In genomic region chr15:99126081-99126815, GRCm38 (mm10) we compare ENCODE assay signal across 8 mouse cellular contexts. TPM values are rescaled to one million over a fixed set of nuclear protein-coding genes. Genes with fewer than 3 reads are reported as not detected.
A peak's percentile ranks its signal among the peaks of the same experiment; 100 is the strongest.
DNase-seq lines count a peak whose midpoint lies in the region; ATAC-seq and TF ChIP-seq lines count a peak whose summit lies in the region.

No protein-coding gene starts in this region.

- peak overlapping the region; percentile 36; the same call in 1 of the 2 replicates for H3K27ac ChIP-seq in bone marrow, adult 2 months (ENCODE audit: control insufficient read depth, insufficient read depth, low read depth, low read length, poor library complexity)
- H3K27ac ChIP-seq in embryonic fibroblast, embryonic 13.5 days (ENCODE audit: insufficient read depth, low read length), result peak overlapping the region; percentile 66; the same call in 1 of the 2 replicates
- peak overlapping the region; percentile 88 for H3K27ac ChIP-seq in heart, embryonic 12.5 days (ENCODE audit: poor library complexity, severe bottlenecking)
- peak overlapping the region; percentile 93 for H3K27ac ChIP-seq in kidney, postnatal 0 days
- H3K27ac ChIP-seq in liver, adult 2 months (replicated peaks; ENCODE audit: insufficient read depth, low read depth, low read length), result peak overlapping the region; percentile 69

- TF ChIP-seq POLR2A in bone marrow, adult 2 months (IDR thresholded peaks at IDR 0.05; ENCODE audit: borderline replicate concordance, control insufficient read depth, low read depth, low read length), result no peak
- TF ChIP-seq POLR2A in embryonic fibroblast, embryonic 13.5 days (IDR thresholded peaks at IDR 0.05; ENCODE audit: low read depth, low read length), result peak; percentile 54; the same call in 1 of the 2 replicates
- 0 out of 2 replicates have a peak, but pooled peaks have one; percentile 15 for TF ChIP-seq POLR2A in liver, adult 2 months (IDR thresholded peaks at IDR 0.05; ENCODE audit: extremely low read depth, insufficient read depth, low read length)

- no peaks in the 10 kb centered on the region for H3K9me3 ChIP-seq in heart, embryonic 12.5 days (replicated peaks)
- no peaks in the 10 kb centered on the region for H3K9me3 ChIP-seq in kidney, postnatal 0 days (replicated peaks; ENCODE audit: low read length)

- H3K4me3 ChIP-seq in bone marrow, adult 2 months (replicated peaks; ENCODE audit: control insufficient read depth, low read depth, low read length), result peak overlapping the region; percentile 15
- peak overlapping the region; percentile 94 for H3K4me3 ChIP-seq in embryonic fibroblast, embryonic 13.5 days (ENCODE audit: insufficient read depth, low read length)
- peak overlapping the region; percentile 76 for H3K4me3 ChIP-seq in heart, embryonic 12.5 days
- H3K4me3 ChIP-seq in kidney, postnatal 0 days (replicated peaks; ENCODE audit: low read depth, low read length), result peak overlapping the region; percentile 62
- peak overlapping the region; percentile 62 for H3K4me3 ChIP-seq in liver, adult 2 months (ENCODE audit: insufficient read depth, low read depth, low read length)

- no peak for TF ChIP-seq CTCF in bone marrow, adult 2 months (IDR thresholded peaks at IDR 0.05; ENCODE audit: control insufficient read depth, insufficient read depth, low read length)
- no peak for TF ChIP-seq CTCF in embryonic fibroblast, embryonic 13.5 days (IDR thresholded peaks at IDR 0.05; ENCODE audit: borderline replicate concordance, insufficient read depth, low read length)
- no peak for TF ChIP-seq CTCF in kidney, postnatal 0 days (IDR thresholded peaks at IDR 0.05; ENCODE audit: low read depth)
- no peak for TF ChIP-seq CTCF in liver, adult 2 months (IDR thresholded peaks at IDR 0.05; ENCODE audit: low read depth, low read length)

- H3K4me1 ChIP-seq in bone marrow, adult 2 months (ENCODE audit: control insufficient read depth, insufficient read depth, low read length), result no peaks in the 10 kb centered on the region
- 0 out of 2 replicates have a peak, but pooled peaks cover 7% of the 10 kb centered on the region for H3K4me1 ChIP-seq in embryonic fibroblast, embryonic 13.5 days (ENCODE audit: control insufficient read depth, insufficient read depth, low read length)
- peaks cover 29% of the 10 kb centered on the region for H3K4me1 ChIP-seq in heart, embryonic 12.5 days (replicated peaks)
- peaks cover 13% of the 10 kb centered on the region; the same call in 1 of the 2 replicates for H3K4me1 ChIP-seq in kidney, postnatal 0 days (replicated peaks; ENCODE audit: insufficient read depth, low read length)
- peaks cover 3% of the 10 kb centered on the region; the same call in 1 of the 2 replicates for H3K4me1 ChIP-seq in liver, adult 2 months (ENCODE audit: control insufficient read depth, insufficient read depth, low read length)

- peak overlapping the region; percentile 94 for H3K9ac ChIP-seq in heart, embryonic 12.5 days
- peak overlapping the region; percentile 92 for H3K9ac ChIP-seq in kidney, postnatal 0 days (ENCODE audit: low read depth, low read length)
- peak overlapping the region; percentile 83 for H3K9ac ChIP-seq in liver, adult 2 months (ENCODE audit: low read depth, low read length)

- under 1% methylated on average over 110 of the region's 115 CpGs for WGBS in bone marrow, adult 2 months
- WGBS in heart, embryonic 12.5 days, result under 1% methylated on average over 98 of the region's 115 CpGs
- WGBS in kidney, postnatal 0 days, result under 1% methylated on average over 97 of the region's 115 CpGs
- WGBS in liver, adult 2 months, result under 1% methylated on average over 92 of the region's 115 CpGs

- H3K27me3 ChIP-seq in heart, embryonic 12.5 days (replicated peaks), result no peaks in the 10 kb centered on the region
- H3K27me3 ChIP-seq in kidney, postnatal 0 days (ENCODE audit: insufficient read depth, low read length), result no peaks in the 10 kb centered on the region
- H3K27me3 ChIP-seq in liver, adult 2 months (ENCODE audit: control insufficient read depth, insufficient read depth, low read length), result no peaks in the 10 kb centered on the region

- DNase-seq in 3134 (ENCODE audit: extremely low read depth, insufficient read length, low spot score), result peak; percentile 90
- peak; percentile 95 for DNase-seq in kidney, postnatal 0 days (ENCODE audit: low spot score)
- DNase-seq in liver, adult 2 months (ENCODE audit: extremely low read depth, low read depth, low spot score), result peak; percentile 56
- DNase-seq in naive thymus-derived CD4-positive, alpha-beta T cell, adult 2 months (ENCODE audit: low read depth), result peak; percentile 44
- DNase-seq in telencephalon, adult 2 months (ENCODE audit: low read depth, low spot score), result peak; percentile 69

- no peaks in the 10 kb centered on the region for H3K79me2 ChIP-seq in liver, adult 2 months (ENCODE audit: control insufficient read depth, insufficient read depth, low read length)

- peak; percentile 77 for ATAC-seq in heart, embryonic 12.5 days (ENCODE audit: insufficient number of reproducible peaks, low FRiP score)
- ATAC-seq in kidney, postnatal 0 days (replicated peaks; ENCODE audit: low FRiP score, low read depth), result peak; percentile 81

- H3K4me2 ChIP-seq in heart, embryonic 12.5 days, result peak overlapping the region; percentile 72
- H3K4me2 ChIP-seq in kidney, postnatal 0 days (ENCODE audit: low read length), result peak overlapping the region; percentile 67

- H3K36me3 ChIP-seq in heart, embryonic 12.5 days, result peaks cover 5% of the 10 kb centered on the region; the same call in 1 of the 2 replicates
- no peaks in the 10 kb centered on the region for H3K36me3 ChIP-seq in kidney, postnatal 0 days (ENCODE audit: insufficient read depth, low read length)
- H3K36me3 ChIP-seq in liver, adult 2 months (ENCODE audit: control insufficient read depth, insufficient read depth, low read length), result no peaks in the 10 kb centered on the region

RNA-seq across cellular contexts. Expression of gene Spats2, which starts 0.5 kb away (rescaled TPM):
- 0.52 and 2.5 TPM in 2 replicates for polyA plus RNA-seq in bone marrow, adult 2 months (2011; ENCODE audit: insufficient read depth, insufficient read length, low replicate concordance, missing spikeins)
- 37.7 and 41.7 TPM in 2 replicates for polyA plus RNA-seq in embryonic fibroblast, embryonic 13.5 days (2011; ENCODE audit: insufficient read length, low read depth, missing spikeins)
- 57.2 and 58.5 TPM in 2 replicates for polyA plus RNA-seq in heart, embryonic 12.5 days (2016; fragmentation: Nextera tagmentation; extraction: Ambion mirVana)
- polyA plus RNA-seq in kidney, postnatal 0 days (2015; fragmentation: Nextera tagmentation; extraction: Ambion mirVana), result 33.5 and 34.6 TPM in 2 replicates
- 2.7 and 3.2 TPM in 2 replicates for total RNA-seq in liver, adult 2 months (2014; rRNA removed)
- polyA plus RNA-seq in liver, adult 2 months (2012; rRNA removed), result 2.5 and 2.9 TPM in 2 replicates

RNA-seq across cellular contexts. Expression of gene Dnajc22, which starts 33.3 kb away (rescaled TPM):
- polyA plus RNA-seq in bone marrow, adult 2 months (2011; ENCODE audit: insufficient read depth, insufficient read length, low replicate concordance, missing spikeins), result 1.6 TPM in 1 of 2 replicates, not detected in the other
- not detected in 2 replicates for polyA plus RNA-seq in embryonic fibroblast, embryonic 13.5 days (2011; ENCODE audit: insufficient read length, low read depth, missing spikeins)
- 1.2 TPM in 2 replicates for polyA plus RNA-seq in heart, embryonic 12.5 days (2016; fragmentation: Nextera tagmentation; extraction: Ambion mirVana)
- 8.8 TPM in 2 replicates for polyA plus RNA-seq in kidney, postnatal 0 days (2015; fragmentation: Nextera tagmentation; extraction: Ambion mirVana)
- 146 and 151 TPM in 2 replicates for total RNA-seq in liver, adult 2 months (2014; rRNA removed)
- 119 and 120 TPM in 2 replicates for polyA plus RNA-seq in liver, adult 2 months (2012; rRNA removed)

RNA-seq across cellular contexts. Expression of gene C1ql4, which starts 38.6 kb away (rescaled TPM):
- polyA plus RNA-seq in bone marrow, adult 2 months (2011; ENCODE audit: insufficient read depth, insufficient read length, low replicate concordance, missing spikeins), result 0.66 and 2.4 TPM in 2 replicates
- polyA plus RNA-seq in embryonic fibroblast, embryonic 13.5 days (2011; ENCODE audit: insufficient read length, low read depth, missing spikeins), result not detected in 2 replicates
- 0.34 and 0.46 TPM in 2 replicates for polyA plus RNA-seq in heart, embryonic 12.5 days (2016; fragmentation: Nextera tagmentation; extraction: Ambion mirVana)
- polyA plus RNA-seq in kidney, postnatal 0 days (2015; fragmentation: Nextera tagmentation; extraction: Ambion mirVana), result 1.3 TPM in 2 replicates
- not detected in 2 replicates for total RNA-seq in liver, adult 2 months (2014; rRNA removed)
- 0.10 and 0.11 TPM in 2 replicates for polyA plus RNA-seq in liver, adult 2 months (2012; rRNA removed)

RNA-seq across cellular contexts. Expression of gene Troap, which starts 51.9 kb away (rescaled TPM):
- 94.5 and 103 TPM in 2 replicates for polyA plus RNA-seq in bone marrow, adult 2 months (2011; ENCODE audit: insufficient read depth, insufficient read length, low replicate concordance, missing spikeins)
- 12.2 and 19.9 TPM in 2 replicates for polyA plus RNA-seq in embryonic fibroblast, embryonic 13.5 days (2011; ENCODE audit: insufficient read length, low read depth, missing spikeins)
- 27.2 and 28.0 TPM in 2 replicates for polyA plus RNA-seq in heart, embryonic 12.5 days (2016; fragmentation: Nextera tagmentation; extraction: Ambion mirVana)
- polyA plus RNA-seq in kidney, postnatal 0 days (2015; fragmentation: Nextera tagmentation; extraction: Ambion mirVana), result 11.4 and 11.5 TPM in 2 replicates
- 0.34 TPM in 1 of 2 replicates, not detected in the other for total RNA-seq in liver, adult 2 months (2014; rRNA removed)
- polyA plus RNA-seq in liver, adult 2 months (2012; rRNA removed), result not detected in 2 replicates

Comparison
In these comparisons a context has a peak if more than half of its experiments do, and no peak if none do; other contexts are left out.
1. Peak in every context shown above with its lines: DNase-seq, ATAC-seq, H3K4me3 ChIP-seq and H3K27ac ChIP-seq.
2. DNase-seq: peak in every context shown above with its lines; median percentile 95 in kidney, postnatal 0 days; 90 in 3134; 69 in telencephalon, adult 2 months; 56 in liver, adult 2 months; 44 in naive thymus-derived CD4-positive, alpha-beta T cell, adult 2 months.
3. H3K27ac ChIP-seq: peak in every context shown above with its lines; median percentile 93 in kidney, postnatal 0 days; 88 in heart, embryonic 12.5 days; 69 in liver, adult 2 months; 66 in embryonic fibroblast, embryonic 13.5 days; 36 in bone marrow, adult 2 months.
4. H3K4me3 ChIP-seq: peak in every context shown above with its lines; median percentile 94 in embryonic fibroblast, embryonic 13.5 days; 76 in heart, embryonic 12.5 days; 62 in kidney, postnatal 0 days; 62 in liver, adult 2 months; 15 in bone marrow, adult 2 months.
5. RNA of gene Dnajc22, which starts 33.3 kb away (polyA plus RNA-seq): 119 to 120 TPM in liver, adult 2 months; 8.8 TPM in kidney, postnatal 0 days, 1.6 TPM in bone marrow, adult 2 months, 1.2 TPM in heart, embryonic 12.5 days and not detected in embryonic fibroblast, embryonic 13.5 days; every median in the first group is over 10 times any median in the second.